Mouse (Mus musculus) intestine, postnatal 0 days (tissue): ENCODE results near the gene Homer2. TPM values are rescaled to one million over a fixed set of nuclear protein-coding genes. Genes with fewer than 3 reads are reported as not detected.

ENCODE experiments used
- ATAC-seq: fragments of 200-750 bp; cut with Nextera tagmentation; 2 replicates; pipeline ENCODE4 v1.8.0; 2017; ENCODE audit warnings: mild to moderate bottlenecking, moderate TSS enrichment, moderate library complexity
- H3K27ac ChIP-seq: fragments of 300-500 bp; sonication (generic); 2 replicates; pipeline ENCODE4 v1.5.1; 2014; ENCODE audit warnings: mild to moderate bottlenecking, low read depth, low read length, moderate library complexity
- H3K27me3 ChIP-seq: fragments of 300-500 bp; sonication (generic); replicated peaks from 2 replicates; pipeline ENCODE4 v1.6.1; 2014; ENCODE audit warnings: low read length, mixed read lengths; ENCODE audit not compliant: control insufficient read depth, insufficient read depth
- H3K36me3 ChIP-seq: fragments of 300-500 bp; sonication (generic); 2 replicates; pipeline ENCODE4 v1.6.1; 2014; ENCODE audit warnings: mild to moderate bottlenecking, moderate library complexity; ENCODE audit not compliant: control insufficient read depth, insufficient read depth
- H3K4me1 ChIP-seq: fragments of 300-500 bp; sonication (generic); replicated peaks from 2 replicates; pipeline ENCODE4 v1.6.1; 2014; ENCODE audit warnings: antibody characterized with exemption, low read length, mixed read lengths; ENCODE audit not compliant: control insufficient read depth, insufficient read depth
- H3K4me2 ChIP-seq: fragments of 300-500 bp; sonication (generic); replicated peaks from 2 replicates; pipeline ENCODE4 v1.6.1; 2014; ENCODE audit warnings: low read depth, mild to moderate bottlenecking, moderate library complexity
- H3K4me3 ChIP-seq: fragments of 300-500 bp; sonication (generic); 2 replicates; pipeline ENCODE4 v1.5.1; 2014; ENCODE audit warnings: low read depth, low read length
- H3K9ac ChIP-seq: fragments of 300-500 bp; sonication (generic); 2 replicates; pipeline ENCODE4 v1.6.1; 2014; ENCODE audit warnings: mild to moderate bottlenecking, low read depth, low read length
- H3K9me3 ChIP-seq: fragments of 300-500 bp; sonication (generic); 2 replicates; pipeline ENCODE4 v1.6.1; 2016; ENCODE audit warnings: mixed run types; ENCODE audit not compliant: control insufficient read depth
- CTCF ChIP-seq: sonication (generic); IDR thresholded peaks from 2 replicates; pipeline ENCODE4 v1.5.1; 2016; ENCODE audit warnings: low read depth, mild to moderate bottlenecking, control low read depth, antibody characterized with exemption, moderate library complexity
- WGBS: fragments of 180-500 bp; shearing (Covaris S2); extraction: QIAGEN DNeasy Blood & Tissue Kit; methylation state at CpG from one replicate; pipeline ENCODE4 v1.1.7; 2014; 5-methylcytosine and 5-hydroxymethylcytosine counted together
- polyA plus RNA-seq: library from polyadenylated mRNA; unstranded; fragments of >200 nt; fragmentation: Nextera tagmentation; extraction: Ambion mirVana; gene quantifications from 2 replicates; pipeline ENCODE4 v1.2.1, GENCODE M21; 2015

Gene Homer2
- polyA plus RNA-seq, 1 experiment from 2014 or later: 22.2 TPM

- no peaks in the 10 kb centered on the region for H3K9me3 ChIP-seq
- no peaks in the 10 kb centered on the region for H3K4me1 ChIP-seq
- TF ChIP-seq CTCF: no peak
- WGBS: 67% methylated on average over 5 of the region's 5 CpGs
- no peak overlapping the region for H3K27ac ChIP-seq
- ATAC-seq: no peak
- H3K27me3 ChIP-seq: no peaks in the 10 kb centered on the region
- no peak overlapping the region for H3K9ac ChIP-seq
- no peaks in the 10 kb centered on the region for H3K36me3 ChIP-seq
- no peak overlapping the region for H3K4me3 ChIP-seq
- H3K4me2 ChIP-seq: no peak overlapping the region
These were observed 146.1 kb downstream of the Homer2 start for GRCm38 (mm10) chr7:81561211-81561610.

GRCm38 (mm10) chr7:81560101-81561049 is 147.0 kb downstream of the Homer2 start:
- Histone ChIP-seq H3K9ac (no peak overlapping the region), H3K27me3 (no peaks in the 10 kb centered on the region), H3K4me2 (no peak overlapping the region), H3K36me3 (no peaks in the 10 kb centered on the region), H3K9me3 (no peaks in the 10 kb centered on the region), H3K4me3 (no peak overlapping the region), H3K4me1 (no peaks in the 10 kb centered on the region), H3K27ac (no peak overlapping the region)
- TF ChIP-seq CTCF: no peak
- WGBS: 52% methylated on average over 8 of the region's 8 CpGs
- ATAC-seq: no peak

GRCm38 (mm10) chr7:81559231-81559980 is 147.9 kb downstream of the Homer2 start:
- Histone ChIP-seq H3K27me3 (no peaks in the 10 kb centered on the region), H3K4me3 (no peak overlapping the region), H3K4me2 (no peak overlapping the region), H3K9me3 (no peaks in the 10 kb centered on the region), H3K36me3 (no peaks in the 10 kb centered on the region), H3K27ac (no peak overlapping the region), H3K9ac (no peak overlapping the region), H3K4me1 (no peaks in the 10 kb centered on the region)
- no peak for TF ChIP-seq CTCF
- 84% methylated on average over 14 of the region's 14 CpGs for WGBS
- ATAC-seq: no peak

- ATAC-seq: no peak
- no peaks in the 10 kb centered on the region for H3K4me1 ChIP-seq
- H3K4me3 ChIP-seq: no peak overlapping the region
- WGBS: 47% methylated on average over 4 of the region's 4 CpGs
- no peak for TF ChIP-seq CTCF
- no peaks in the 10 kb centered on the region for H3K9me3 ChIP-seq
- H3K9ac ChIP-seq: no peak overlapping the region
- H3K27me3 ChIP-seq: no peaks in the 10 kb centered on the region
- H3K4me2 ChIP-seq: no peak overlapping the region
- H3K36me3 ChIP-seq: no peaks in the 10 kb centered on the region
- H3K27ac ChIP-seq: no peak overlapping the region
These were observed 149.4 kb downstream of the Homer2 start for GRCm38 (mm10) chr7:81557985-81558360.

- Histone ChIP-seq H3K4me3 (no peak overlapping the region), H3K27me3 (no peaks in the 10 kb centered on the region), H3K9ac (no peak overlapping the region), H3K27ac (no peak overlapping the region), H3K4me1 (no peaks in the 10 kb centered on the region), H3K4me2 (no peak overlapping the region), H3K9me3 (no peaks in the 10 kb centered on the region), H3K36me3 (no peaks in the 10 kb centered on the region)
- 58% methylated on average over 7 of the region's 7 CpGs for WGBS
- no peak for TF ChIP-seq CTCF
- ATAC-seq: no peak
These were observed 149.9 kb downstream of the Homer2 start for GRCm38 (mm10) chr7:81557252-81557984.

GRCm38 (mm10) chr7:81556839-81557238 is 150.5 kb downstream of the Homer2 start:
- H3K9me3 ChIP-seq: no peaks in the 10 kb centered on the region
- no peaks in the 10 kb centered on the region for H3K36me3 ChIP-seq
- ATAC-seq: no peak
- no peaks in the 10 kb centered on the region for H3K4me1 ChIP-seq
- 69% methylated on average over 4 of the region's 4 CpGs for WGBS
- no peak for TF ChIP-seq CTCF
- H3K9ac ChIP-seq: no peak overlapping the region
- H3K27ac ChIP-seq: no peak overlapping the region
- no peak overlapping the region for H3K4me2 ChIP-seq
- H3K4me3 ChIP-seq: no peak overlapping the region
- no peaks in the 10 kb centered on the region for H3K27me3 ChIP-seq
